Mouse (Mus musculus) lung, embryonic 16.5 days (tissue): ENCODE measurements around the gene Thap3. TPM values are rescaled to one million over a fixed set of nuclear protein-coding genes. Genes with fewer than 3 reads are reported as not detected.

Source experiments
- ATAC-seq: fragments of 200-750 bp; cut with Nextera tagmentation; 2 replicates; pipeline ENCODE4 v1.8.0; 2017; ENCODE audit warnings: low read depth, mild to moderate bottlenecking, moderate library complexity
- H3K27ac ChIP-seq: fragments of 300-500 bp; sonication (generic); 2 replicates; pipeline ENCODE4 v1.5.1; 2014; ENCODE audit warnings: mild to moderate bottlenecking, control low read depth, low read length
- H3K27me3 ChIP-seq: fragments of 300-500 bp; sonication (generic); 2 replicates; pipeline ENCODE4 v1.6.1; 2014; ENCODE audit warnings: low read depth, low read length, mixed read lengths; ENCODE audit not compliant: control insufficient read depth, insufficient read depth
- H3K36me3 ChIP-seq: fragments of 300-500 bp; sonication (generic); 2 replicates; pipeline ENCODE4 v1.6.1; 2014; ENCODE audit warnings: low read length; ENCODE audit not compliant: control insufficient read depth, insufficient read depth
- H3K4me1 ChIP-seq: fragments of 300-500 bp; sonication (generic); replicated peaks from 2 replicates; pipeline ENCODE4 v1.6.1; 2014; ENCODE audit warnings: low read length, mixed read lengths; ENCODE audit not compliant: control insufficient read depth, insufficient read depth
- H3K4me2 ChIP-seq: fragments of 300-500 bp; sonication (generic); 2 replicates; pipeline ENCODE4 v1.6.1; 2014; ENCODE audit warnings: low read depth, low read length, control low read depth
- H3K4me3 ChIP-seq: fragments of 300-500 bp; sonication (generic); 2 replicates; pipeline ENCODE4 v1.5.1; 2014; ENCODE audit warnings: mild to moderate bottlenecking, low read length, control low read depth
- H3K9ac ChIP-seq: fragments of 300-500 bp; sonication (generic); 2 replicates; pipeline ENCODE4 v1.6.1; 2014; ENCODE audit warnings: low read length, control low read depth
- H3K9me3 ChIP-seq: fragments of 300-500 bp; sonication (generic); 2 replicates; pipeline ENCODE4 v1.6.1; 2016; ENCODE audit warnings: low read length; ENCODE audit not compliant: control insufficient read depth
- WGBS: fragments of 180-500 bp; shearing (Covaris S2); extraction: QIAGEN DNeasy Blood & Tissue Kit; methylation state at CpG from one replicate; pipeline ENCODE4 v1.1.7; 2014; 5-methylcytosine and 5-hydroxymethylcytosine counted together
- polyA plus RNA-seq: library from polyadenylated mRNA; unstranded; fragments of >200 nt; fragmentation: Nextera tagmentation; extraction: Ambion mirVana; gene quantifications from 2 replicates; pipeline ENCODE4 v1.2.1, GENCODE M21; 2015

The Thap3 gene
- polyA plus RNA-seq, 1 experiment from 2014 or later: 37.5 TPM

DNA sequence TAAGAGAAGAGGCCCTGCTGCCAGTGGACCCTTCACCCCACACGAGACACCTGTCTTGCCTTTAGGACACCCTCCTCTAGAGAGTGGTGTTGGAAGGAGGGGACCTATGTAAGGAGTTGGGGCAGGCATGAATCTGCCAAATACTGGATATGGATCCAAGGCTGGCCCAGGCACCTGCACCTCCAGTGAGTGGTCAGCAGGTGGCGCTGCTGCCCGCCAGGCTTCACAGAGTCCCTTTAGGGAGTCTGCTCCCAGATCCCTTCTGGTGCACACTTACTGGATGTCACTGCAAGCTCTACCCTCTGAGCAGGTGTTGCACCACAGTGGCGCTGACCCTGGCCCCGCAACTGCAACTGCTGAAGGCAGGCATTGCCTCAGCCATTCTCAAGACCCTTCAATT is 7.4 kb downstream of the Thap3 start:
- peaks cover 21% of the 10 kb centered on the region for H3K36me3 ChIP-seq
- 7% methylated on average over 5 of the region's 5 CpGs for WGBS

DNA sequence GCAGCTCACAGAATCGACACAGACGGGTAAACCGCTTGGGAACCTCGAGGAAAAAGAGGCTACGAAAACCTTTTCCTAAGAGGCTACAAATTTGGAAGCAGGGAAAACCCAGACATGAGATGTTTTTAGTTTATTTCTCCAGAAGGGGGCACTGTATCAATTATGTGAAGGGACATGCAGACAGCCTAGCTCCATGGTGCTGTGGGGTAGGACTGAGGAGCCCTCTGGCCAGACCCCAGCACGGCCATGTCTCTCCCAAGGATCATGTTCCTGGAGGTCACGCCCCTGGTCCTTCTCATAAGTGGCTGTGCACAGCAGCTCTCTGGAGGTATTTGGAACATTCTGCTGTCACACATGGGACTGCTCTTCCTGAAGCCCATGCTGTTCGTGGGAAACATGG is 8.1 kb downstream of the Thap3 start:
- H3K36me3 ChIP-seq: peaks cover 21% of the 10 kb centered on the region

More for the DNA sequence above, 7.4 kb downstream of the Thap3 start:
- Histone ChIP-seq H3K4me2 (no peak overlapping the region), H3K4me3 (no peak overlapping the region), H3K9me3 (no peaks in the 10 kb centered on the region), H3K27ac (no peak overlapping the region), H3K9ac (no peak overlapping the region), H3K27me3 (no peaks in the 10 kb centered on the region), H3K4me1 (no peaks in the 10 kb centered on the region; the same call in 1 of the 2 replicates)
- ATAC-seq: peak; percentile 61

DNA sequence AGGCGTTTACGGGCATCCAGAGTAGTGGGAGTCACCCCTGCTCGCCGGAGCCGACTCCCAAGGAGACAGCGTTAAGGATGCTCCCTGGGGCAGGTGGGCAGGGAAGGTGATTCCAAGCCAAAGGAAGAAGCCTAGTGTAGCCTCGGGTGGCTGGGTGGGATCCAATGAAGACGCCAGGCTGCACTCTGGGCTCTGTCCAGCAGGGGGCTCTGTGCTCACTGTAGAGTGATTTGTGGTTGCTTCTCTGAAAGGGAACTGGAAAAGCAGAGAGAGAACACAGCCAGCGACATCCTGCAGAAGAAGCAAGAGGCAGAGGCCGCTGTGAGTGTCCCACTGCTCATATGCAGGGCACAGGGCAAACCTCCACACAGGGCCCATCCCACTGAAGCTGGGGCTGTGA is 11.0 kb downstream of the Thap3 start:
- Histone ChIP-seq H3K27me3 (no peaks in the 10 kb centered on the region), H3K4me2 (no peak overlapping the region), H3K9ac (no peak overlapping the region), H3K4me3 (no peak overlapping the region), H3K36me3 (peaks cover 38% of the 10 kb centered on the region), H3K9me3 (peaks cover 3% of the 10 kb centered on the region; the same call in 1 of the 2 replicates), H3K27ac (no peak overlapping the region), H3K4me1 (no peaks in the 10 kb centered on the region)
- WGBS: 39% methylated on average over 10 of the region's 10 CpGs
- no peak for ATAC-seq

More for the DNA sequence above, 8.1 kb downstream of the Thap3 start:
- Histone ChIP-seq H3K4me3 (no peak overlapping the region), H3K4me2 (no peak overlapping the region), H3K27ac (no peak overlapping the region), H3K9ac (no peak overlapping the region), H3K4me1 (no peaks in the 10 kb centered on the region), H3K27me3 (no peaks in the 10 kb centered on the region), H3K9me3 (no peaks in the 10 kb centered on the region)
- ATAC-seq: no peak
- 72% methylated on average over 8 of the region's 8 CpGs for WGBS

DNA sequence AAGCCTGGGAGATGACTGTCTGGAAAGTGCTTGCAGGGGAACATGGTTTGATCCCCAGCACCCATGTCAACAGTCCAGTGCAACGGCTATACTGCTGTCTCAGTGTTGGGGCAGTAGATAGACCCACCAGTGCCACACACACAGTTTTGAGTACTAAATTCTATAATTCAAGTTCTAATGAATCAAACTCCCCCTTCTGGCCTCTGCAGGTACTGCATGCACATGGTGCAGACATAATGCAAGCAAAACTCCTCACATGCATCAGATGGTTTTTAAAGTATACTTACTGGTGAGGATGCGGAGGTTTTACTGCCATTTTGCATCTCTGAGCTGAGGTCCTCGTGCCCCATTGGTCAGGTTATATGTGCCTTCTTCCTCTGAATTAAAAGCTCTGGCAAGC is 13.4 kb downstream of the Thap3 start:
- Histone ChIP-seq H3K4me3 (no peak overlapping the region), H3K4me2 (no peak overlapping the region), H3K4me1 (no peaks in the 10 kb centered on the region), H3K36me3 (peaks cover 32% of the 10 kb centered on the region), H3K9ac (no peak overlapping the region), H3K9me3 (peaks cover 3% of the 10 kb centered on the region; the same call in 1 of the 2 replicates), H3K27me3 (no peaks in the 10 kb centered on the region), H3K27ac (no peak overlapping the region)
- 90% methylated on average over 3 of the region's 3 CpGs for WGBS
- no peak for ATAC-seq

DNA sequence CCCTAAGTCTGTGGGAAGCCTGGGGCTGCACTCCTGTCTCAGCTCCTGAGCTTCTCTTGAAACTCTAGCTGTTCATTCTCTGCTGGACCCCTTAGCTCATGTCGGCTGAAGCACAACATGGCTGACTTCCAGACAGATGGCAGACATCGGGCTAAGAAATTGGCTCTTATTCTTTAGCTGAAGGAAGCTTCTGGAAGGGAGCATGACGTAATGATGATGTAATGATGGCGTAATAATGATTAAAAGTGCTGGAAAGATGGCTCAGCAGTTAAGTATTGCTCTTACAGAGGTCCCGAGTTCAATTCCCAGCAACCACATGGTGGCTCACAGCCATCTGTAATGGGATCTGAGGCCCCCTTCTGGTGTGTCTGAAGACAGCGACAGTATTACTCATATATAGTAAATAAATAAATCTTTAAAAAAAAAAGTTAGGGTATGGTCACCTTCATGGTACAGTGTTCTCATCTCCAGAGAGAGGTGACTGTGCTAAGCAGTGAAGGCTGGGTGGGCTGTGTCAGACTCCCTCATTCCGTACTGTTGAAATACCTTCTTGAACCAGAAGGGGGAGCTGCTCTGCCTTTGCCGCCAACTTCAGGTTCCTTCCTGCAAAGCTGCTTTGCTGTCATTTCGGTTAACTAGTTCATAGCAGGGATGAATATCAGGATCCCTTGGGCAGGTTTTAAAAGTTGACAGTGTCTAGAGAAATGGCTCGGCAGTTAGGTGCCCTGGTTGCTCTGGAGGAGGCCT is 16.4 kb downstream of the Thap3 start:
- peaks cover 3% of the 10 kb centered on the region; the same call in 1 of the 2 replicates for H3K9me3 ChIP-seq
- no peak for ATAC-seq

DNA sequence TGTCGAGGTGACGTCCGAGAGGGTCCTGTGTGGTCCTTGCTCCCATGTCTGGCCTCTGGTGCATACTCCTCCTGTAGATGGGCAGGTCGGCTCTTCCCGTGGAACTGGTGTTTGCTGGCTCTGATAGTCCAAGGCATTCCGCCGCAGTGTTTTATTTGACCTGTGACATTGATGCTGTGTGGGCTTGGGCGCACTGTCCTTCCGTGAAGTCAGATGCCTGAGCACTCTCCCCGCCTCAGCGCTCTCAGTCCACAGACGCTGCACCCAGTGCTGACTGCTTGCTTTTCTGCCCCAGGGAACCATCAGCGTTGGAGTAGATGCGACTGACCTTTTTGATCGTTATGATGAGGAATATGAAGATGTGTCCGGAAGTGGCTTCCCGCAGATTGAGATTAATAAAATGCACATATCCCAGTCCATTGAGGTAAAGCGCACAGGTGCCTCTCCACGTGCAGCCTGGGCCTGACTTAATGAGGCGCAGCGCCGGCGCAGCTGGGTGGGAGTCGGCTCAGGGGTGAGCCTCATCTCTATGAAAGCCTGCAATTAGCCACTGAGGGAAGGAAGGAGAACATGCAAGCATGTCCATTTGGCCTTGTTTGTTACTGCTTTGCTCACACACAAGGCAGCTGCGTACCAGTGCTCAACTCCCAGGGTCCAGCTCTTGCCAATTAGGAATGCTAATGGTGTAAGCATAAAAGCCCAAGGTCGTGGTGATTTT is 20.4 kb downstream of the Thap3 start:
- H3K4me1 ChIP-seq: no peaks in the 10 kb centered on the region
- peaks cover 25% of the 10 kb centered on the region for H3K36me3 ChIP-seq
- H3K9me3 ChIP-seq: no peaks in the 10 kb centered on the region
- no peak overlapping the region for H3K4me2 ChIP-seq
- H3K4me3 ChIP-seq: no peak overlapping the region
- H3K27ac ChIP-seq: no peak overlapping the region
- H3K9ac ChIP-seq: no peak overlapping the region
- no peak for ATAC-seq
- 91% methylated on average over 26 of the region's 26 CpGs for WGBS
- H3K27me3 ChIP-seq: no peaks in the 10 kb centered on the region

More for the DNA sequence above, 16.4 kb downstream of the Thap3 start:
- Histone ChIP-seq H3K27me3 (no peaks in the 10 kb centered on the region), H3K4me2 (no peak overlapping the region), H3K4me3 (no peak overlapping the region), H3K36me3 (peaks cover 35% of the 10 kb centered on the region), H3K4me1 (no peaks in the 10 kb centered on the region), H3K9ac (no peak overlapping the region), H3K27ac (no peak overlapping the region)
- WGBS: 56% methylated on average over 10 of the region's 10 CpGs

DNA sequence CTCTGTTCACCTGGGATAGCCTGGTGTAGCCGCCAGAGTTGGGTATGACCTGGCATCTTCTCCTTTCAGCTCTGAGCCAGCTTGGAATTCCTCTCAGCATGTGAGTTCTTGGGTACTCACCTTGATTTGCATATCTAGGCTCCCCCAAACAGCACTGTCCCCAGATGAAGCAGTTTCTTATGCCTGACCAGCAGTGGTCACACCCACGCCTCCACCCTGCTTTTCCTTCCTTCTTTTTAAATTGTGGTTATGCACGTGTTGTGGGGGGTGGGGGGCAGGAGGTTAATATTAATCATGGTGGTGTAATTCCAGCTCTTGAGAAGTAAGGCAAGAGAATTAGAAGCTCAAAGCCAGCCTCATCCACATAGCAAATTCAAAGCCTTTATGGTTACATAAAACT is 26.0 kb downstream of the Thap3 start:
- no peak overlapping the region for H3K4me3 ChIP-seq
- no peak for ATAC-seq
- 0 out of 2 replicates have a peak, but pooled peaks cover 3% of the 10 kb centered on the region for H3K4me1 ChIP-seq
- H3K9ac ChIP-seq: no peak overlapping the region
- no peaks in the 10 kb centered on the region for H3K27me3 ChIP-seq
- no peaks in the 10 kb centered on the region for H3K9me3 ChIP-seq
- H3K36me3 ChIP-seq: peaks cover 27% of the 10 kb centered on the region
- H3K4me2 ChIP-seq: no peak overlapping the region
- no peak overlapping the region for H3K27ac ChIP-seq
- 72% methylated on average over 3 of the region's 3 CpGs for WGBS

DNA sequence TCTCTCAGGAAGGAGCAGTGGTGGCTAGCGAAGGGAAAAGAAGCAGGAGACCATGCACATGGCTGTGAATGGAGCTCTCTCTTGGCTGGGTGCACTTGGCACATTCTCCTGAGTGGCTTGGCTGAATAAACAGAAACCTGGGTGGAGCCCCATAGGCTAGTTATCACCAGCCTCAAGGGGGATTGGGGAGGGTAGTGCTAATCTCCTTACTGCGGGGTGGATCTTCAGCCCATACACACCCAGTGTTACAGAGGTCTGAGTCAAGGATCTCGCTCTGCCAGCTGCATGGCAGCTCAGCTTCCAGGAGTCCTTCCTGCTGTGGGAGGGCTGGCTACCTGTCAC is 28.3 kb downstream of the Thap3 start:
- Histone ChIP-seq H3K9ac (no peak overlapping the region), H3K4me2 (no peak overlapping the region), H3K27me3 (no peaks in the 10 kb centered on the region), H3K4me3 (no peak overlapping the region), H3K36me3 (peaks cover 36% of the 10 kb centered on the region), H3K27ac (no peak overlapping the region), H3K4me1 (0 out of 2 replicates have a peak, but pooled peaks cover 3% of the 10 kb centered on the region), H3K9me3 (no peaks in the 10 kb centered on the region)
- ATAC-seq: peak; percentile 79
- WGBS: 58% methylated on average over 3 of the region's 3 CpGs

DNA sequence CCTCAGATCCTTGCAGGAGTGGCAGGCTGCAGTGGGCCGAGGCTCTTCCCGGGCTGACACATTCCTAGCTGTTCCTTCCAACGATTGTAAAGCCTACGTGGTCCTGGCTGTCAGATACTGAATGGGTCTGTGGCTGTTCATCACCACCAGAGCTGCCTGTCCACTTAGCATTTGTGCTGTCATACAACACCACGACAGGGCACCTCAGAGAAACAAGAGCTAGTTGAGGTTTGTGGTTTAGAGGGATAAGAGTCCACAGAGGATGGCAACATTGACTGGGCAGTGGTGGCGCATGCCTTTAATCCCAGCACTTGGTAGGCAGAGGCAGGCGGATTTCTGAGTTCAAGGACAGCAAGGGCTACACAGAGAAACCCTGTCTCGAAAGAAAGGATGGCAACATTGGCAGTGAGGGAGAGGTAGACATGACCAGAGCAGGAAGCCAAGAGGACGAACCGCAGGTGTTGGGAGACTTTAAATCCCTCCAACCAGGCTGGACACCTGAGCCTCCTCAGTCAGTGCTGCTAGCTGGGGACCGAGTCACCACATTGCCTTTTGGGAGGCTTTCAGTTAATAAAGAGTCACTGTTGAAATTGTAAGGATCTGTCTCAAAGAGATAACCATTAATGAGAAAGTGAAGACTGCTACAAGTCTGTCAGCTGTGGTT is 28.8 kb downstream of the Thap3 start:
- Histone ChIP-seq H3K4me2 (no peak overlapping the region), H3K9me3 (no peaks in the 10 kb centered on the region), H3K27me3 (no peaks in the 10 kb centered on the region), H3K36me3 (peaks cover 37% of the 10 kb centered on the region), H3K9ac (no peak overlapping the region), H3K4me1 (0 out of 2 replicates have a peak, but pooled peaks cover 3% of the 10 kb centered on the region), H3K27ac (no peak overlapping the region), H3K4me3 (no peak overlapping the region)
- ATAC-seq: no peak
- WGBS: 83% methylated on average over 11 of the region's 11 CpGs
